Mouse (Mus musculus): ENCODE results near the gene Fubp3. TPM values are rescaled to one million over a fixed set of nuclear protein-coding genes. Genes with fewer than 3 reads are reported as not detected.

Fubp3 gene
- polyA plus RNA-seq, 1 experiment = 20.1 TPM

DNA sequence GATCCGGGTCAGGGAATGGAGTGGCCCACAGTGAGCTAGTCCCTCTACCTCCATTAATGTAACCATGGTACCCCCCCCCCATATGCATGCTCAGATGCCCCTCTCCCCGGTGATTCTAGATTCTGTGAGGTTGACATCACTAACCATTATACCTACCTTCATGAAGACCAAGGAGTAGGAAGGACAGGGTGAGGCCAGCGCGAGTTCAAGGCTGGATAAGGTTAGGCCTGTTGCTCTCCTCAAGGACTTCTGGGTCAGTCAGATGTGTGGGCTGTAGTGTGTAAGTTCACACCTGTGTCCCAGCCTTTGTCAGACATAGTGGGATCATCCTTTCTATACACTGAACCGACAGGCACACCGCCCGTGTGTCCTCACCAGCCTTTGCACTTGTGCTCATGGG is 83.9 kb downstream of the Fubp3 start:
- WGBS = 90% methylated on average over 7 of the region's 7 CpGs
- DNase-seq (ENCODE audit: low read depth, low spot score) = no peak

DNA sequence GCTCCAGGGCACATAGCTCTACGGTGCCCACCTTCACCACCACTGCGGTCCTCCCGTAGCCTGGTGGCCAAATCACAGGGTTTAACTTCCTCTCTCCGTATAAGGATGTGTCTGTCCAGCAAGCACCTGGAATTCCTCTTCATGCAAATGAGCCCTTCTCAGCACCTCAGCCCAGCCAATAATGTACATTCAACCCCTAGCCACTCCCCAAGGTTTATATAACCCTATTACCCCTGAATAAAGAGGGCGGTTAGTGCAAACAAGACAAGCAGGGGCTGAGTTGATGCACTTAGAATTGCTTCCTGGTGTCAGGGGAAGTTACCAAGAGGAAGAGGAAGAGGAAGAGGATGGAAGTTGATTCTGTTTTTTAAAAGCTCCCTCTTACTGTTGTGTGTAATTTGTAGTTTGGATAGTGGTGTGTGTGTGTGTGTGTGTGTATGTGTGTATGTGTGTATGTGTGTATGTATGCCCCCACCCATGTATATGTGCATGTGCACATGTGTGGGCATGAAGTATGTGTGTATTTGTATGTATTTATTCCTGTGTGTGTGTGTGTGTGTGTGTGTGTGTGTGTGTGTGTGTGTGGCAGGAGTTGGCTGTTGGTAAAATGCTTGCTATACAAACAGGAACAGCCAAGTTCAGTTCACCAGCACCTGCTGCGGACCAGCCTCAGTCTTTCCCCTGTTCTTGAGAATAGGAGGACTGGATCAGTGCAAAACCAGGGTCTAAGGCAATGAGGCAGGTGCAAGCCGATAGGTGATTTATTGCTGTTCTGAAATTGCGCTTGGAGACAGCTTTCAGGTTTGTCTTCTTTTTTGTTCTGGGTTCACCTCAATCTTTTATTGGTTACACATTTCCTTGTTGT is 90.7 kb downstream of the Fubp3 start:
- DNase-seq (ENCODE audit: low read depth, low spot score) = peak; percentile 54
- WGBS = 22% methylated on average over 8 of the region's 8 CpGs

DNA sequence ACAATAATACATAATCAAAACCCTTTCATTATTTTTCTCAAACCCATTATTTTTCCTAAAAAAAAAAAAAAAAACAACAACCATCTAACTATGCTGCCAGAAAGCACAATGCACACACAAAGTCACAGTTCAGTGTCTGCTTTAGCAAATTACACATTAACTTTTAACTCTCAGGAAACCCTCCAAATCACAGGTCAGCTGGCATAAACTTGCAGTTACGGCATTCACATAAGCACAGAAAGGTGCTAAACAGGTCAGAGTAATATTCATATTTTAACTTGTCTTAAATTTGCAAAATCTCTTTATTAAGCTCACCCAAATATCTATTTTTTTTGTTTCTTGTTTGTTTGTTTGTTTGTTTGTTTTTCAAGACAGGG is 91.3 kb downstream of the Fubp3 start:
- no peak for DNase-seq (ENCODE audit: low read depth, low spot score)
- WGBS = 28% methylated on average over 1 of the region's 1 CpGs

Other genes starting within 250 kb of the Fubp3 start
- 12.8 and 20.7 TPM in 2 replicates for gene Ass1, start 102.4 kb upstream of the Fubp3 start, polyA plus RNA-seq (2012; rRNA removed)
- not detected in 2 replicates for gene Prdm12, start 67.4 kb downstream of the Fubp3 start, polyA plus RNA-seq (2012; rRNA removed)
- 12.5 and 15.4 TPM in 2 replicates for gene Exosc2, start 98.1 kb downstream of the Fubp3 start, polyA plus RNA-seq (2012; rRNA removed)
- 31.4 and 47.9 TPM in 2 replicates for gene Abl1, start 115.7 kb downstream of the Fubp3 start, polyA plus RNA-seq (2012; rRNA removed)
- 0.04 TPM in 1 of 2 replicates, not detected in the other for gene Qrfp, start 237.9 kb downstream of the Fubp3 start, polyA plus RNA-seq (2012; rRNA removed)

Data from large intestine, adult 2 months (tissue).